Mouse (Mus musculus) left cerebral cortex, postnatal 4 days (tissue): ENCODE measurements around the gene Ubtf. TPM values are rescaled to one million over a fixed set of nuclear protein-coding genes. Genes with fewer than 3 reads are reported as not detected.
A peak's percentile ranks its signal among the peaks of the same experiment; 100 is the strongest.
"Not testable (repeated sequence)": the region's sequence is repeated elsewhere in the genome, so short reads cannot be mapped to it uniquely, and the experiment has no call there.

ENCODE experiments used
- DNase-seq: peaks from one replicate; pipeline ENCODE4 v3.0.0-alpha.2; 2022
- intact Hi-C: fragments of 180-260 bp; cut with DNase I; formaldehyde crosslinking; loops from one replicate; pipeline ENCODE4 v1.15.1; 2025
- total RNA-seq, 2 experiments: library from RNA; stranded (reverse); gene quantifications; 2 replicates each; pipeline ENCODE4 v1.2.3; 2021

Ubtf gene
- total RNA-seq, 2 experiments from 2014 or later = 113 to 115 TPM

GRCm38 (mm10) chr11:102297577-102298556, 21.7 kb downstream of the Ubtf start:
- intact Hi-C loops = loop anchor here (5.0 kb wide), 2 partner anchors 114 to 134 kb away; partner anchors contain the start of gene Grn
- DNase-seq = no peak

GRCm38 (mm10) chr11:102296491-102297472, 22.8 kb downstream of the Ubtf start, which contains the start of gene Atxn7l3:
Gene Atxn7l3 (minus strand): TSS chr11:102296631.
- intact Hi-C loops = loop anchor here (5.0 kb wide), 2 partner anchors 116 to 136 kb away; partner anchors contain the start of gene Grn
- peak; percentile 99 for DNase-seq

- intact Hi-C loops = loop anchor here (5.0 kb wide), 2 partner anchors 116 to 136 kb away; partner anchors contain the start of gene Grn
- DNase-seq = peak; percentile 65
Observed at GRCm38 (mm10) chr11:102295598-102296471, 23.7 kb downstream of the Ubtf start.

GRCm38 (mm10) chr11:102294887-102295597, 24.5 kb downstream of the Ubtf start:
- peak; percentile 22 for DNase-seq
- intact Hi-C loops = loop anchor here (5.0 kb wide), 2 partner anchors 117 to 137 kb away; partner anchors contain the start of gene Grn

- intact Hi-C loops = no loop called here
- no peak for DNase-seq
Observed at GRCm38 (mm10) chr11:102294416-102294815, 25.1 kb downstream of the Ubtf start.

- peak; percentile 9 for DNase-seq
- intact Hi-C loops = no loop called here
Observed at GRCm38 (mm10) chr11:102293971-102294370, 25.6 kb downstream of the Ubtf start.

GRCm38 (mm10) chr11:102291051-102291535, 28.4 kb downstream of the Ubtf start:
- intact Hi-C loops = no loop called here
- DNase-seq = peak; percentile 9

GRCm38 (mm10) chr11:102290141-102290540, 29.4 kb downstream of the Ubtf start:
- DNase-seq = no peak
- intact Hi-C loops = no loop called here

- no peak for DNase-seq
- intact Hi-C loops = no loop called here
Observed at GRCm38 (mm10) chr11:102289511-102290100, 29.9 kb downstream of the Ubtf start.

GRCm38 (mm10) chr11:102288913-102289312, 30.6 kb downstream of the Ubtf start:
- intact Hi-C loops = no loop called here
- peak; percentile 75 for DNase-seq

- no peak for DNase-seq
- intact Hi-C loops = no loop called here
Observed at GRCm38 (mm10) chr11:102288027-102288804, 31.3 kb downstream of the Ubtf start.

- intact Hi-C loops = no loop called here
- DNase-seq = no peak
Observed at GRCm38 (mm10) chr11:102287485-102287884, 32.1 kb downstream of the Ubtf start.

- intact Hi-C loops = no loop called here
- peak; percentile 61 for DNase-seq
Observed at GRCm38 (mm10) chr11:102285095-102285834, 34.3 kb downstream of the Ubtf start.

GRCm38 (mm10) chr11:102284501-102285094, 34.9 kb downstream of the Ubtf start, which contains the start of gene Tmub2:
Gene Tmub2 (plus strand): TSS chr11:102284931.
- peak; percentile 96 for DNase-seq
- intact Hi-C loops = no loop called here

GRCm38 (mm10) chr11:102283922-102284321, 35.6 kb downstream of the Ubtf start:
- no peak for DNase-seq
- intact Hi-C loops = no loop called here

- DNase-seq, intact Hi-C loops: not testable (repeated sequence)
Observed at GRCm38 (mm10) chr11:102280267-102280666, 39.3 kb downstream of the Ubtf start.
